Mouse (Mus musculus) ES-Bruce4 (cell line): ENCODE measurements around the gene Nol7.

Experiments
- CTCF ChIP-seq: IDR thresholded peaks from one replicate; pipeline ENCODE4 v1.8.1; 2011; ENCODE audit warnings: low read depth, low read length
- EP300 ChIP-seq: IDR thresholded peaks from 2 replicates; pipeline ENCODE4 v1.6.1; 2011; ENCODE audit warnings: low read depth, low read length; ENCODE audit not compliant: insufficient read depth
- POLR2A ChIP-seq: IDR thresholded peaks from one replicate; pipeline ENCODE4 v1.8.1; 2011; ENCODE audit warnings: low read length; ENCODE audit not compliant: insufficient read depth

- TF ChIP-seq POLR2A (no peak), CTCF (no peak), EP300 (no peak)
These were observed 1.4 kb downstream of the Nol7 start for GRCm38 (mm10) chr13:43399576-43399975.
